Mouse (Mus musculus) testis, adult 2 months (tissue): ENCODE data around the gene Abhd6. TPM values are rescaled to one million over a fixed set of nuclear protein-coding genes. Genes with fewer than 3 reads are reported as not detected.

Experiments used
- H3K27ac ChIP-seq: fragments of 200-500 bp; 2 replicates; pipeline ENCODE4 v1.5.1; 2012; ENCODE audit warnings: low read depth, low read length; ENCODE audit not compliant: control insufficient read depth, insufficient read depth
- H3K27me3 ChIP-seq: fragments of 200-500 bp; 2 replicates; pipeline ENCODE4 v1.6.1; 2012; ENCODE audit warnings: mild to moderate bottlenecking, low read length, moderate library complexity; ENCODE audit not compliant: control insufficient read depth, insufficient read depth
- H3K36me3 ChIP-seq: fragments of 200-500 bp; 2 replicates; pipeline ENCODE4 v1.6.1; 2012; ENCODE audit warnings: mild to moderate bottlenecking, low read length; ENCODE audit not compliant: control insufficient read depth, insufficient read depth
- H3K4me1 ChIP-seq: fragments of 200-500 bp; 2 replicates; pipeline ENCODE4 v1.6.1; 2012; ENCODE audit warnings: low read length; ENCODE audit not compliant: control insufficient read depth, insufficient read depth
- H3K4me3 ChIP-seq: fragments of 200-500 bp; 2 replicates; pipeline ENCODE4 v1.5.1; 2012; ENCODE audit warnings: low read depth, mild to moderate bottlenecking, low read length, moderate library complexity, mixed read lengths; ENCODE audit not compliant: control insufficient read depth
- CTCF ChIP-seq: fragments of 200-500 bp; IDR thresholded peaks from 2 replicates; pipeline ENCODE4 v1.5.1; 2012; ENCODE audit warnings: low read depth, mild to moderate bottlenecking, inconsistent platforms, low read length, moderate library complexity; ENCODE audit not compliant: control insufficient read depth, insufficient read depth, insufficient replicate concordance
- POLR2A ChIP-seq: fragments of 200-500 bp; IDR thresholded peaks from 2 replicates; pipeline ENCODE4 v1.6.1; 2012; ENCODE audit warnings: low read depth, mild to moderate bottlenecking, inconsistent platforms, low read length, moderate library complexity; ENCODE audit not compliant: control insufficient read depth
- polyA plus RNA-seq: library from polyadenylated mRNA; depleted of rRNA; stranded (reverse); fragments of >200 nt; gene quantifications from 2 replicates; pipeline ENCODE4 v1.2.3, GENCODE M21; 2012

The Abhd6 gene
- polyA plus RNA-seq, 1 experiment = 19.5 TPM

DNA sequence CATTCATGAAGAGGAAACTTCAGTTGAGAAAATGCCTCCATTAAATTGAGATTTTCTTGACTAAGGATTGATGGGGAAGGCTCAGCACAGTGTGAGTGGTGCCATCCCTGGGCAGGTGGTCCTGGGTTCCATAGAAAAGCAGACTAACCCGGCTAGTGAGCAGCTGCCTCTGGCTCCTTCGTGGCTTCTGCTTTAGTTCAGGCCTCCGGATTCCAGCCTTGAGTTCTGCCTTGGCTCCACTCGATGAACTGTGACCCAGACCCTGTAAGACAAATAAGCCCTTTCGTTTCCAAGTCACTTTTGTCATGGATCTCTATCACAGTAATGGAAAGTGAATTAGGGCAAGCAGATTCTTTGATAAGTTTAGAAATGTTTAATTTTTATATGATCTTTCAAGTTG is 31.9 kb downstream of the Abhd6 start:
- Histone ChIP-seq H3K27ac (no peak overlapping the region), H3K27me3 (no peaks in the 10 kb centered on the region), H3K36me3 (no peaks in the 10 kb centered on the region), H3K4me3 (no peak overlapping the region), H3K4me1 (no peaks in the 10 kb centered on the region)
- no peak for TF ChIP-seq POLR2A
- no peak for TF ChIP-seq CTCF

- Histone ChIP-seq H3K4me1 (no peaks in the 10 kb centered on the region), H3K27me3 (no peaks in the 10 kb centered on the region), H3K36me3 (no peaks in the 10 kb centered on the region), H3K4me3 (no peak overlapping the region), H3K27ac (no peak overlapping the region)
- TF ChIP-seq CTCF (no peak), POLR2A (no peak)
These were observed 33.2 kb downstream of the Abhd6 start for GRCm38 (mm10) chr14:8035951-8036350.

GRCm38 (mm10) chr14:8036406-8036805 is 33.7 kb downstream of the Abhd6 start:
- no peaks in the 10 kb centered on the region for H3K27me3 ChIP-seq
- H3K36me3 ChIP-seq = no peaks in the 10 kb centered on the region
- TF ChIP-seq CTCF (no peak), POLR2A (no peak)
- H3K4me3 ChIP-seq = no peak overlapping the region
- H3K27ac ChIP-seq = no peak overlapping the region
- H3K4me1 ChIP-seq = no peaks in the 10 kb centered on the region

DNA sequence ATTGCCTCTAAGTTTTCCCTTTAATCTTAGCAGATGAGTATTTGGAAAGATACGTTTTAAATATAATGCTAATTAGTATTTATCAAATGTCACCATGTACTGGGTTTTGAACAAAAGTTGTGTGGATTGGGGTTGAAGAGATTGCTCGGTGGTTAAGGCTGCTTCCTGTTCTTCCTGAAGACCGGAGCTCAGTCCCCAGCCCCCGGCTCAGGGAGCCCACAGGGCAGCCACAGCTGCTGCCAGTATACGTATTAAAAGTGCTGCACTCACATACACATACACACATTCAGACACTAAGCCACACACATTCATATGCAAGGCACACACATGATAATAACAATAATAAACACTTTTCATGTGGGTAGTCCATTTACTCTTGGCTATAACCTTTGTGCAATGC is 35.4 kb downstream of the Abhd6 start:
- Histone ChIP-seq H3K27me3 (no peaks in the 10 kb centered on the region), H3K4me1 (no peaks in the 10 kb centered on the region), H3K4me3 (no peak overlapping the region), H3K36me3 (no peaks in the 10 kb centered on the region), H3K27ac (no peak overlapping the region)
- TF ChIP-seq CTCF = no peak
- TF ChIP-seq POLR2A = no peak

DNA sequence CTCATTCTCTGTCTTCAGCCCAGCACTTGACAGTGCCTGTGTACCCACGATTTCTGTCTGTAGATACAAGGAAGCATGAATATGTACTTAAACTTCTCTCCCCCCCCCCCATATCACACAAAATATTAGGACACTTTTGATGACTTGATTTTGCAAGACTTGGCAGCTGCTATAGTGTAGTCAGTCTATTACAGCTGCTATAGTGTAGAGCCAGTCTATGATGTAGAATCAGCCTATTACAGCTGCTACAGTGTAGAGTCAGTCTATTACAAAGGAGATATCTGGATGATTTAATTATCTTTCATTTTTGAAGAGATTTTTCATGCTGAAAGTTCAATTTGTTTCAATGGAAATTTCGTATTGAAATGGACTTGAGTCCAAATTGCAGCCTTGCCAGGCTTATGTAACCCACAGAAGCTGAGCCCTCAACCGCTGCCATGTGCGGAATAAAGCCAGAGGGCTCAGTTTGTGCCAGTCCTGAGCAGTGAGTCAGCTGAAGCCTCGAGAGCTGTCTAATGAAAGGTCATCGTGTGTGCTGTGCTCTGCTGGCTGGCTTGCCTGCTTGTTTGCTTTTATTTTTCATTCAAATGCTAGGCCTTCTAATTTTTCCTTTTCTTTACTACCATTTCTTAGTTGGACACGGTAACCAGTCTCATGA is 36.2 kb downstream of the Abhd6 start:
- Histone ChIP-seq H3K27ac (no peak overlapping the region), H3K36me3 (no peaks in the 10 kb centered on the region), H3K4me3 (no peak overlapping the region), H3K27me3 (no peaks in the 10 kb centered on the region), H3K4me1 (no peaks in the 10 kb centered on the region)
- TF ChIP-seq CTCF (no peak), POLR2A (no peak)

DNA sequence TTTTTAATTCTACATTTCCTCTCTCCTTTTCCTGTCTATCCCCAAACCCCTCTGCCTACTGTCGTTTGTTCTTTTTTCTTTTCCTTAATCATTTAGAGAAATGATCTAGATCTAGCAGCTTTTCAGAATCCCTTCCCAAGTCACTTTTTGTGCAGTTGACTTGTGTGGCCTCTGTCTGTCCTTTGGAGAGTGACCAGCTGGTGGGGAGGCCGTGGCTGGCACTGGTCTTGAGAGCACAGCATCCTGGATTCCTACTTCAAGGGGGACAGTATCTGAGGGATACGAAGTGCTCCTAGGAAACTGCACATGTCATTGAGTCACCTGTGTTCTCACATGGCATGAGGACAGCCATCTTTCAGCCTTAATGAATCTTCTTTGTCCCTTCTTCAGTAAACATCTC is 37.5 kb downstream of the Abhd6 start:
- H3K27ac ChIP-seq = no peak overlapping the region
- H3K4me1 ChIP-seq = no peaks in the 10 kb centered on the region
- no peaks in the 10 kb centered on the region for H3K36me3 ChIP-seq
- H3K27me3 ChIP-seq = no peaks in the 10 kb centered on the region
- H3K4me3 ChIP-seq = no peak overlapping the region
- TF ChIP-seq POLR2A = no peak
- no peak for TF ChIP-seq CTCF

DNA sequence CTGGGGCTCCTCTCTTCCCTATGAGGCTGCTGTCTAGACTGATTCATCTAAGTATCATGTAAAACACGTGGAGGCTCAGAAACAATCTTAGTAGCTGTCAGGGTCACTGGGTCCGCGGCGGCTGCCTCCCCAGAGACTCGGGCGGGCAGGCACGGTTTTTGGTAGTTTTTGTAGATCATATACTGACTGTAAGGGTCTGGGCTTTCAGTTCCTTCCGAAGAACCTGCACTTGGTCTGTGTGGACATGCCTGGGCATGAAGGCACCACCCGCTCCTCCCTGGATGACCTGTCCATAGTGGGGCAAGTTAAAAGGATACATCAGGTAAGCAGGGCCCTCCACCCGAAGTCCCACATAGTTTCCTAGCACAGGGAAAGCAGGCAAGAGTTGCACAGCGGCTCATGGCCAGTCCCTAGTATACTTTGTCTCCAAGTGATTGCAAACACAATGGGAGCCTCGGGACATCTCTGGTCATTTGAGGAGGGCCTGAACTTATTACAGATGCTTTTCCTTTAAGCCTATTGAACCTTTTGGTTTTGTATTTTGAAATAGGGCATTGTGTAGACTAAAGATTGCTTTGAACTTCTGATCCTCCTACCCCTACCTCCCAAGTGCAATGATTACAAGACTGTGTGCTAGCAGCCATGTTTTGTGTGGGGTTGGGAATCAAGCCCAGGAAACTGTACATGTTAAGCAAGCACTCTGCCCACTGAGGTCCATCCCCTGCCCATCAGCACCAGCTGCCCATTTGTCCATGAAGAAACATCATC is 38.4 kb downstream of the Abhd6 start:
- Histone ChIP-seq H3K36me3 (no peaks in the 10 kb centered on the region), H3K27ac (no peak overlapping the region), H3K27me3 (no peaks in the 10 kb centered on the region), H3K4me1 (no peaks in the 10 kb centered on the region), H3K4me3 (no peak overlapping the region)
- no peak for TF ChIP-seq POLR2A
- TF ChIP-seq CTCF = no peak

- Histone ChIP-seq H3K27ac (no peak overlapping the region), H3K4me1 (no peaks in the 10 kb centered on the region)
These were observed 39.4 kb downstream of the Abhd6 start for GRCm38 (mm10) chr14:8042120-8042519.

More at GRCm38 (mm10) chr14:8042120-8042519, 39.4 kb downstream of the Abhd6 start:
- TF ChIP-seq CTCF = no peak
- Histone ChIP-seq H3K36me3 (no peaks in the 10 kb centered on the region), H3K27me3 (no peaks in the 10 kb centered on the region), H3K4me3 (no peak overlapping the region)
